Mouse (Mus musculus) left cerebral cortex, postnatal 36 days (tissue): ENCODE measurements around the gene Plcb4. TPM values are rescaled to one million over a fixed set of nuclear protein-coding genes. Genes with fewer than 3 reads are reported as not detected.

Experiments used
- DNase-seq, 2 experiments: peaks; one replicate each; pipeline ENCODE4 v3.0.0; 2021 to 2022; ENCODE audit warnings: low spot score in 2 of 2, mixed read lengths in 1 of 2
- intact Hi-C: fragments of 180-260 bp; cut with DNase I; formaldehyde crosslinking; loops from one replicate; pipeline ENCODE4 v1.15.1; 2025
- total RNA-seq, 2 experiments: library from RNA; stranded (reverse); gene quantifications; 2 replicates each; pipeline ENCODE4 v1.2.3; 2021

Gene Plcb4
- total RNA-seq, 2 experiments from 2014 or later, result 71.0 to 81.6 TPM

DNA sequence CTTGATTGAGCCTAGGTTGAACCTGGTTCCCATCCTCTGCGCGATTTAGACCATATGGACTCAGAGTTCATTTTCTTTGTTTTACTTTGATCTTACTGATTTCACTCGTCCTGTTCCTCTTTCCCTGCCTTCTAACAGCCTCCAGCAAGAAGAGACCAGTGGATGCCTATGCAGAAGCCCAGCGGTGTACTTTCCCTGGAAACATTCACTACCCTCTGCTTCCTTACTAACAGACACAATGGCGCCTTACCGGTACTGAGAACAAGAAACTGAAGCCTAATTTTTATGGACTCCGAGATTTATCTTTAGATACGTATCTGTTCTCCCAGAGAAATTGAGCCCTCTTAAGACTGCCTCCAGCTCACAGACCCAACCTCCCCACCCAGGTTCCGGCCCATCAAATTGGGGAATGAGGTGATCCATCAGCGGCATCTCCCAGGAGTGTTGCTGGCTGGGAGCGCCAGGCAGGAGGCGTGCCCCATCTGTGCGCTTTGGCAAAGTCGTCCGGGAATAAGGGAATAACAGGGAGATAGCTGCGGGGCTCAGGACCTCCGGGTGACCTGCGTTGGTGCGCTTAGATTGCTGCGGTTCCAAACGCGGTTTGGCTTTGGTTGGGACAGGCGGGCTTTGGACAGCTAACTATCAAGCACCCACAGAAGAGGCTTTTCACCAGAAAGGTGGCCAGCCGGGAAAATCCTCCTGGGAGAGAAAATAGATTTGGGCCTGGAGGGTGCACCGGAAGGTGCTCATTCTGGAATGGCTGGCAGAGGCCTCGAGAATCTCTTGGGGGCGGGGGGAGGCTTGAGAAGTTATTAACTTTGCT, 392.2 kb downstream of the Plcb4 start:
- intact Hi-C loops, result no loop called here
- DNase-seq, result peak in 1 of 2 experiments; percentile 58

DNA sequence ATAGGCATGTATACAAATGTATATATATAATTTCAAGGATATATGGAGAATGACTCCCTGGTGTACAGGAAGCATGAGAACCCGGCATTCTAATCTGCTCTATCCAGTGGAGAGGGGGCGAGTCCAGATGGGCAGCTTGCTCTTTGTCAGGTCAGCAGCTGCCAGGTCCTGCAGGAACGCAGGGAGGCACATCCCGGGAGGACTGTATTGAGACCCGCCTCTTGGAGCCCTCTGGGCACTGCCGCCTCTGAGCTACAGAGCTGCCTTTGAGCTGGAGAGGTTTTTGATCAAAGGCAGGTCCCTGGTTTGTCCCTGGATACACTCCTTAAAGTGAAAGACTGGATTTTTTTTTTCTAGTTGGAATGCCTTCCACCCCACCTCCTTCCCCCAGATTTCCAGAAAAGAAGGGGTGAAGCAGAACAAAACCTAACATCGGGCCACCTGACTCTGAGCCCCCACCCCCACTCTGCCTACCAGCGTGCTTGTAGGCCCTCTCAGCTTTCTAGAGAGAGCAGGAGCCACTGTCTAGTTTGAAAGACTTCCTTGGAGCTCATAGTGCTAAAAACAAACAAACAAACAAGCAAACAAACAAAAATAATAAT, 393.0 kb downstream of the Plcb4 start, which contains the start of gene Lamp5:
Lamp5 (plus strand) TSS at position 552 of the 602 bp plus-strand sequence.
- no peak for DNase-seq
- intact Hi-C loops, result no loop called here

DNA sequence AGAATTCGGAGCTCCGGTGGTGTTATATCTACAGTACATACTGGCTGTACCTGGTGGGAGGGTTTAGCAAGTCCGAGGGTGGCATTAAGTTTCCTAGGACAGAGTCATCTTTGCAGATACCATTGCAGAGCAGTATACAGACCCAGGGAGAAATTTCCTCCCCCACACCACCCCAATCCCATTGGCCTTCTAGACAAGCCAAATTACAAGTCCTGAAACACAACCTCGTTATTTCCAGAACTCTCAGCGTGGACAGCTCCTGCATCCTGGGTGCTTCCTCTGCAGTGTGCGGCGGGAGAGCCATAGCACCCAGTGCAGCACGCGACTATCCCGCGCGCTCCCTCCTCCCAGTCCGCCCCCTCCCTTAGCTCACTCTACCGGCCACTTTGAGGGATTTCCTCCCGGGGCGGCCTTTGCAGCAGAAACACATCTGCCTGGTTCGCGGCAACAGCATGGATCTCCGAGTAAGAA, 399.1 kb downstream of the Plcb4 start:
- intact Hi-C loops, result loop anchor here (5.0 kb wide), 2 partner anchors 49 to 51 kb away; no protein-coding TSS in a partner anchor
- peak; percentile 60 to 70 for DNase-seq

DNA sequence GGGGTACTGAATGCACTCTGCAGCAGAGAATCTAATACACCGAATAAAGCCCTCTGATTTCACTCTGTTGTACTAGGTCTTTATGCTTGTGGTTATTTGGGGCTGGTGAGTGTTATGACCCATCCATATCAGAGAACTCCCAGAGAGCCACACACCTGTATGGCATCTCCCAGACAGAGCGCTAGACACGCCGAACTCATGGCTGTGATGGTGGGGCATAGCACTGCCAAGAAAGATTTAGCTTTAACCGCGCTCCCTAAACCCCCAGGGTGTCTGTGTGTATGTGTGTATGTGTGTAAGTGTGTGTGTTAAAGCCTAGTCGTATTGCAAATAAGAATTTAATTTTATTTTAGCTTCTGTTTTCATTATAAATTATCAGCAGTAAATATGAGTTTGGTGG, 399.6 kb downstream of the Plcb4 start:
- intact Hi-C loops, result loop anchor here (5.0 kb wide), 2 partner anchors 49 to 51 kb away; no protein-coding TSS in a partner anchor

DNA sequence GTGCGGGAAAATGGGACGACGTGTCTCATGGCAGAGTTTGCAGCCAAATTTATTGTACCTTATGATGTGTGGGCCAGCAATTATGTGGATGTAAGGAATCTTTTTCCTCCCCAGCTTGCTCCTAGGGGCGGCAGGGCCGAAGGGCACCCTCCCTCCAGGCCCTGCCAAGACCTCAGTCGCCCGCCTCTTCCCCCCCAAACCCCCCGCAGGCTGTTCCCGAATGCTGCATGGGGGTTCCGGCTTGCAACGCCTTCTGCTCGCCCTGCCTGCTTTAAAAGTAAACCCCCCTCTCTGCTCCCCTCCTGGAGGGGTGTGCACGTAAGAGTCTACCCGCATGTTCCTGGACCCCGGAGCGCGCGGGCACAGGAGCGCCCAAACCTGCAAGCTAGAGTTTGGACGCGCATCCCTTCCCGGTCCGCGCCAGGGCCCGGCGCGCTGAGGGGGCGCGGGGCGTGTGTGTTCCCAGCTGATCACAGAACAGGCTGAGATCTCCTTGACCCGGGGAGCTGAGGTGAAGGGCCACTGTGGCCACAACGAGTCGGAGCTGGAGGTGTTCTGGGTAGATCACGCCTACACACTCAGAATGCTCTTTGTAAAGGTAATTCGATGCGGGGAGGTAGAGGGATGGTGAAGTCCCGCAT, 400.3 kb downstream of the Plcb4 start:
- intact Hi-C loops, result loop anchor here (5.0 kb wide), 2 partner anchors 48 to 52 kb away; no protein-coding TSS in a partner anchor
- DNase-seq, result no peak

More for the DNA sequence above, 399.6 kb downstream of the Plcb4 start:
- DNase-seq, result no peak
